Mouse (Mus musculus): ENCODE results near the gene Fkbp11. TPM values are rescaled to one million over a fixed set of nuclear protein-coding genes. Genes with fewer than 3 reads are reported as not detected.

Gene Fkbp11
- polyA plus RNA-seq, 1 experiment from 2014 or later: 3.8 TPM

- no peak for ATAC-seq (ENCODE audit: low FRiP score, low TSS enrichment)
- peaks cover 18% of the 10 kb centered on the region for H3K4me1 ChIP-seq (ENCODE audit: control insufficient read depth, insufficient read depth, low read length)
- H3K27me3 ChIP-seq (ENCODE audit: control insufficient read depth, insufficient read depth, low read length): peaks cover 6% of the 10 kb centered on the region; the same call in 1 of the 2 replicates
- H3K36me3 ChIP-seq (ENCODE audit: control insufficient read depth, insufficient read depth, low read length): no peaks in the 10 kb centered on the region
- no peak overlapping the region for H3K27ac ChIP-seq (replicated peaks; ENCODE audit: low read depth, low read length)
- H3K9me3 ChIP-seq (ENCODE audit: control insufficient read depth, low read length): no peaks in the 10 kb centered on the region
- no peak overlapping the region for H3K9ac ChIP-seq (replicated peaks; ENCODE audit: low read length)
- no peak for DNase-seq
- WGBS: 69% methylated on average over 9 of the region's 9 CpGs
- H3K4me3 ChIP-seq (replicated peaks; ENCODE audit: low read depth, low read length): no peak overlapping the region
- H3K4me2 ChIP-seq (ENCODE audit: low read length): no peak overlapping the region
Measured at GRCm38 (mm10) chr15:98695726-98696125, 32.3 kb downstream of the Fkbp11 start.

GRCm38 (mm10) chr15:98692171-98692715, 35.8 kb downstream of the Fkbp11 start:
- no peak overlapping the region for H3K27ac ChIP-seq (replicated peaks; ENCODE audit: low read depth, low read length)
- H3K4me3 ChIP-seq (replicated peaks; ENCODE audit: low read depth, low read length): no peak overlapping the region
- DNase-seq: no peak
- no peak overlapping the region for H3K9ac ChIP-seq (replicated peaks; ENCODE audit: low read length)
- H3K9me3 ChIP-seq (ENCODE audit: control insufficient read depth, low read length): no peaks in the 10 kb centered on the region
- H3K4me2 ChIP-seq (ENCODE audit: low read length): no peak overlapping the region
- ATAC-seq (ENCODE audit: low FRiP score, low TSS enrichment): no peak
- H3K4me1 ChIP-seq (ENCODE audit: control insufficient read depth, insufficient read depth, low read length): peaks cover 17% of the 10 kb centered on the region
- WGBS: 51% methylated on average over 11 of the region's 11 CpGs
- H3K27me3 ChIP-seq (ENCODE audit: control insufficient read depth, insufficient read depth, low read length): no peaks in the 10 kb centered on the region
- H3K36me3 ChIP-seq (ENCODE audit: control insufficient read depth, insufficient read depth, low read length): no peaks in the 10 kb centered on the region

GRCm38 (mm10) chr15:98691486-98692147, 36.4 kb downstream of the Fkbp11 start:
- Histone ChIP-seq H3K4me3 (replicated peaks; ENCODE audit: low read depth, low read length) (no peak overlapping the region), H3K36me3 (ENCODE audit: control insufficient read depth, insufficient read depth, low read length) (no peaks in the 10 kb centered on the region), H3K27ac (replicated peaks; ENCODE audit: low read depth, low read length) (peak overlapping the region; percentile 43), H3K4me1 (ENCODE audit: control insufficient read depth, insufficient read depth, low read length) (peaks cover 17% of the 10 kb centered on the region), H3K27me3 (ENCODE audit: control insufficient read depth, insufficient read depth, low read length) (no peaks in the 10 kb centered on the region), H3K4me2 (ENCODE audit: low read length) (peak overlapping the region; percentile 31), H3K9me3 (ENCODE audit: control insufficient read depth, low read length) (no peaks in the 10 kb centered on the region), H3K9ac (replicated peaks; ENCODE audit: low read length) (no peak overlapping the region)
- DNase-seq: peak; percentile 87
- WGBS: 1% methylated on average over 7 of the region's 7 CpGs
- peak; percentile 69; the same call in 1 of the 2 replicates for ATAC-seq (ENCODE audit: low FRiP score, low TSS enrichment)

- DNase-seq: no peak
- WGBS: 78% methylated on average over 2 of the region's 2 CpGs
- H3K27me3 ChIP-seq (ENCODE audit: control insufficient read depth, insufficient read depth, low read length): no peaks in the 10 kb centered on the region
- no peak overlapping the region for H3K4me3 ChIP-seq (replicated peaks; ENCODE audit: low read depth, low read length)
- H3K9me3 ChIP-seq (ENCODE audit: control insufficient read depth, low read length): no peaks in the 10 kb centered on the region
- no peak overlapping the region for H3K27ac ChIP-seq (replicated peaks; ENCODE audit: low read depth, low read length)
- H3K36me3 ChIP-seq (ENCODE audit: control insufficient read depth, insufficient read depth, low read length): no peaks in the 10 kb centered on the region
- H3K4me2 ChIP-seq (ENCODE audit: low read length): no peak overlapping the region
- H3K9ac ChIP-seq (replicated peaks; ENCODE audit: low read length): no peak overlapping the region
- peaks cover 17% of the 10 kb centered on the region for H3K4me1 ChIP-seq (ENCODE audit: control insufficient read depth, insufficient read depth, low read length)
- no peak for ATAC-seq (ENCODE audit: low FRiP score, low TSS enrichment)
Measured at GRCm38 (mm10) chr15:98689682-98690081, 38.3 kb downstream of the Fkbp11 start.

GRCm38 (mm10) chr15:98685926-98686325, 42.1 kb downstream of the Fkbp11 start:
- no peak overlapping the region for H3K4me3 ChIP-seq (replicated peaks; ENCODE audit: low read depth, low read length)
- no peak overlapping the region for H3K27ac ChIP-seq (replicated peaks; ENCODE audit: low read depth, low read length)
- DNase-seq: no peak
- no peak overlapping the region for H3K9ac ChIP-seq (replicated peaks; ENCODE audit: low read length)
- ATAC-seq (ENCODE audit: low FRiP score, low TSS enrichment): no peak
- H3K4me1 ChIP-seq (ENCODE audit: control insufficient read depth, insufficient read depth, low read length): peaks cover 4% of the 10 kb centered on the region; the same call in 1 of the 2 replicates
- H3K9me3 ChIP-seq (ENCODE audit: control insufficient read depth, low read length): no peaks in the 10 kb centered on the region
- no peak overlapping the region for H3K4me2 ChIP-seq (ENCODE audit: low read length)
- H3K36me3 ChIP-seq (ENCODE audit: control insufficient read depth, insufficient read depth, low read length): no peaks in the 10 kb centered on the region
- WGBS: 74% methylated on average over 3 of the region's 3 CpGs
- H3K27me3 ChIP-seq (ENCODE audit: control insufficient read depth, insufficient read depth, low read length): no peaks in the 10 kb centered on the region

GRCm38 (mm10) chr15:98683746-98684145, 44.3 kb downstream of the Fkbp11 start:
- H3K9me3 ChIP-seq (ENCODE audit: control insufficient read depth, low read length): no peaks in the 10 kb centered on the region
- 86% methylated on average over 1 of the region's 1 CpGs for WGBS
- DNase-seq (no peak), ATAC-seq (ENCODE audit: low FRiP score, low TSS enrichment) (no peak)
- H3K36me3 ChIP-seq (ENCODE audit: control insufficient read depth, insufficient read depth, low read length): no peaks in the 10 kb centered on the region
- H3K9ac ChIP-seq (replicated peaks; ENCODE audit: low read length): no peak overlapping the region
- H3K4me3 ChIP-seq (replicated peaks; ENCODE audit: low read depth, low read length): no peak overlapping the region
- H3K27ac ChIP-seq (replicated peaks; ENCODE audit: low read depth, low read length): no peak overlapping the region
- no peaks in the 10 kb centered on the region for H3K4me1 ChIP-seq (ENCODE audit: control insufficient read depth, insufficient read depth, low read length)
- no peaks in the 10 kb centered on the region for H3K27me3 ChIP-seq (ENCODE audit: control insufficient read depth, insufficient read depth, low read length)
- H3K4me2 ChIP-seq (ENCODE audit: low read length): no peak overlapping the region

- DNase-seq: no peak
- Histone ChIP-seq H3K4me1 (ENCODE audit: control insufficient read depth, insufficient read depth, low read length) (no peaks in the 10 kb centered on the region), H3K27ac (replicated peaks; ENCODE audit: low read depth, low read length) (no peak overlapping the region), H3K27me3 (ENCODE audit: control insufficient read depth, insufficient read depth, low read length) (no peaks in the 10 kb centered on the region), H3K9ac (replicated peaks; ENCODE audit: low read length) (no peak overlapping the region), H3K36me3 (ENCODE audit: control insufficient read depth, insufficient read depth, low read length) (no peaks in the 10 kb centered on the region), H3K4me3 (replicated peaks; ENCODE audit: low read depth, low read length) (no peak overlapping the region), H3K4me2 (ENCODE audit: low read length) (no peak overlapping the region), H3K9me3 (ENCODE audit: control insufficient read depth, low read length) (no peaks in the 10 kb centered on the region)
- no peak for ATAC-seq (ENCODE audit: low FRiP score, low TSS enrichment)
- WGBS: 78% methylated on average over 10 of the region's 10 CpGs
Measured at GRCm38 (mm10) chr15:98683177-98683576, 44.8 kb downstream of the Fkbp11 start.

- 83% methylated on average over 7 of the region's 7 CpGs for WGBS
- H3K9ac ChIP-seq (replicated peaks; ENCODE audit: low read length): no peak overlapping the region
- no peak overlapping the region for H3K4me2 ChIP-seq (ENCODE audit: low read length)
- ATAC-seq (ENCODE audit: low FRiP score, low TSS enrichment): no peak
- no peak overlapping the region for H3K27ac ChIP-seq (replicated peaks; ENCODE audit: low read depth, low read length)
- peaks cover 8% of the 10 kb centered on the region for H3K4me1 ChIP-seq (ENCODE audit: control insufficient read depth, insufficient read depth, low read length)
- H3K36me3 ChIP-seq (ENCODE audit: control insufficient read depth, insufficient read depth, low read length): no peaks in the 10 kb centered on the region
- no peaks in the 10 kb centered on the region for H3K9me3 ChIP-seq (ENCODE audit: control insufficient read depth, low read length)
- DNase-seq: no peak
- no peaks in the 10 kb centered on the region for H3K27me3 ChIP-seq (ENCODE audit: control insufficient read depth, insufficient read depth, low read length)
- no peak overlapping the region for H3K4me3 ChIP-seq (replicated peaks; ENCODE audit: low read depth, low read length)
Measured at GRCm38 (mm10) chr15:98681633-98682032, 46.4 kb downstream of the Fkbp11 start.

GRCm38 (mm10) chr15:98680660-98681059, 47.3 kb downstream of the Fkbp11 start:
- ATAC-seq (ENCODE audit: low FRiP score, low TSS enrichment) (no peak), DNase-seq (no peak)
- Histone ChIP-seq H3K4me2 (ENCODE audit: low read length) (no peak overlapping the region), H3K9ac (replicated peaks; ENCODE audit: low read length) (no peak overlapping the region), H3K27ac (replicated peaks; ENCODE audit: low read depth, low read length) (no peak overlapping the region), H3K36me3 (ENCODE audit: control insufficient read depth, insufficient read depth, low read length) (no peaks in the 10 kb centered on the region), H3K4me1 (ENCODE audit: control insufficient read depth, insufficient read depth, low read length) (peaks cover 17% of the 10 kb centered on the region), H3K27me3 (ENCODE audit: control insufficient read depth, insufficient read depth, low read length) (no peaks in the 10 kb centered on the region), H3K9me3 (ENCODE audit: control insufficient read depth, low read length) (no peaks in the 10 kb centered on the region), H3K4me3 (replicated peaks; ENCODE audit: low read depth, low read length) (no peak overlapping the region)
- 91% methylated on average over 8 of the region's 8 CpGs for WGBS
